Mouse (Mus musculus) forebrain, embryonic 14.5 days (tissue): ENCODE results near the gene 1190005I06Rik. TPM values are rescaled to one million over a fixed set of nuclear protein-coding genes. Genes with fewer than 3 reads are reported as not detected.

Source experiments
- ATAC-seq: fragments of 200-750 bp; cut with Nextera tagmentation; 2 replicates; pipeline ENCODE4 v1.8.0; 2017; ENCODE audit warnings: mild to moderate bottlenecking, moderate library complexity
- DNase-seq: peaks from one replicate; pipeline ENCODE4 v3.0.0-alpha.2; 2015; ENCODE audit warnings: low spot score
- H3K27ac ChIP-seq: fragments of 300-500 bp; sonication (generic); 2 replicates; pipeline ENCODE4 v1.5.1; 2014; ENCODE audit warnings: low read depth, mild to moderate bottlenecking, control low read depth, low read length, moderate library complexity
- H3K27me3 ChIP-seq: fragments of 300-500 bp; sonication (generic); replicated peaks from 2 replicates; pipeline ENCODE4 v1.6.1; 2014; ENCODE audit warnings: low read length, control low read depth, mixed read lengths; ENCODE audit not compliant: control insufficient read depth, insufficient read depth
- H3K36me3 ChIP-seq: fragments of 300-500 bp; sonication (generic); 2 replicates; pipeline ENCODE4 v1.6.1; 2014; ENCODE audit warnings: low read length, control low read depth; ENCODE audit not compliant: control insufficient read depth, insufficient read depth
- H3K4me1 ChIP-seq: fragments of 300-500 bp; sonication (generic); 2 replicates; pipeline ENCODE4 v1.6.1; 2014; ENCODE audit warnings: antibody characterized with exemption, low read length, control low read depth; ENCODE audit not compliant: control insufficient read depth, insufficient read depth
- H3K4me2 ChIP-seq: fragments of 300-500 bp; sonication (generic); 2 replicates; pipeline ENCODE4 v1.6.1; 2014; ENCODE audit warnings: mild to moderate bottlenecking, control low read depth, low read length
- H3K4me3 ChIP-seq: fragments of 300-500 bp; sonication (generic); 2 replicates; pipeline ENCODE4 v1.5.1; 2014; ENCODE audit warnings: low read depth, low read length, control low read depth
- H3K9ac ChIP-seq: fragments of 300-500 bp; sonication (generic); 2 replicates; pipeline ENCODE4 v1.6.1; 2014; ENCODE audit warnings: mild to moderate bottlenecking, low read length, control low read depth, moderate library complexity
- H3K9me3 ChIP-seq: fragments of 300-500 bp; sonication (generic); replicated peaks from 2 replicates; pipeline ENCODE4 v1.6.1; 2016; ENCODE audit warnings: low read length, control low read depth, mixed read lengths; ENCODE audit not compliant: control insufficient read depth
- WGBS: fragments of 180-500 bp; shearing (Covaris S2); extraction: QIAGEN DNeasy Blood & Tissue Kit; methylation state at CpG from one replicate; pipeline ENCODE4 v1.1.7; 2014; 5-methylcytosine and 5-hydroxymethylcytosine counted together
- polyA plus RNA-seq: library from polyadenylated mRNA; unstranded; fragments of >200 nt; fragmentation: Nextera tagmentation; extraction: Ambion mirVana; gene quantifications from 2 replicates; pipeline ENCODE4 v1.2.1, GENCODE M21; 2014

Gene 1190005I06Rik
- polyA plus RNA-seq, 1 experiment from 2014 or later: 7.1 TPM

DNA sequence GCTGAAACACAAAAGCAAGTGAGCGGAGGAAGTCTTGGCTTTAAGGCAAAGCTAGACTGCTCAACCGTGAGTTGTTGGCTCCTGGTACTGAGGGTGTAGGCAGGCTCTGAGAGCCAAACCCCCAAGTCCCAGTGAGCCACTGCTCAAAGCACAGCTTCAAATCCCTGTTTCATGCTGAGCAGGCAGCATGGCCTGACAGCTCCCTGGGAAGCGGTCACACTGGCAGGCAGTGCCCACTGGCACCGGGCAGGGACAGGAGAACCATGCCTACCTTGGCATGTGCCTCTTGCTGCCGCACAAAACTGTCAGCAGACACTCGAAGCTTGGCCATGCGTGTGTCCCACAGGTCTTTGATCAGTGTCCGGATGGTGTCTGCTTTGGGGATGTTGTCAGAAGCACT lies 65.6 kb downstream of the 1190005I06Rik start:
- H3K9me3 ChIP-seq: no peaks in the 10 kb centered on the region
- ATAC-seq: no peak
- 90% methylated on average over 8 of the region's 8 CpGs for WGBS

DNA sequence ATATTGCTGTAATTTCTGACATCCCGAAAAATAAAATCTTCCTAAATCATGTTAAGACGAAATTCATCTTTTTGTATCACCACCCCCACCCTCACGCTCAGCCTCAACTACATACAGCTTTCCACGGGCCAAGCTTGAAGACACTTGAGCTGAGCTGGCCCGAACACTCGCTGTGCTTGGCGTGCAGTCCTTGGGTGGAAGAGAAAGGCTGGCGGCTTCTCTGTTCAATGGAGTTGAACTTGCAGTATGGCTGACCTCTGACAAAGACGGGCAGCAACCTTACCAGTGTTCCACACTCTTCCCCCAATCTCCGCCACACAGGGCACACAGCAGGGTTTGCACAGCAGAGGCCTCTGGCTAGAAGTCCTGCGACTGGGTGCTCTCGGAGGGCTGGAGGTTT lies 66.1 kb downstream of the 1190005I06Rik start:
- H3K27me3 ChIP-seq: no peaks in the 10 kb centered on the region
- no peak overlapping the region for H3K4me3 ChIP-seq
- ATAC-seq (no peak), DNase-seq (no peak)
- no peak overlapping the region for H3K9ac ChIP-seq
- H3K4me2 ChIP-seq: no peak overlapping the region
- WGBS: 92% methylated on average over 12 of the region's 12 CpGs
- peaks cover 65% of the 10 kb centered on the region for H3K36me3 ChIP-seq
- H3K9me3 ChIP-seq: no peaks in the 10 kb centered on the region
- H3K27ac ChIP-seq: no peak overlapping the region
- H3K4me1 ChIP-seq: no peaks in the 10 kb centered on the region

More for the DNA sequence above, 65.6 kb downstream of the 1190005I06Rik start:
- no peak overlapping the region for H3K27ac ChIP-seq
- no peak overlapping the region for H3K4me3 ChIP-seq
- no peaks in the 10 kb centered on the region for H3K27me3 ChIP-seq
- H3K4me1 ChIP-seq: no peaks in the 10 kb centered on the region
- no peak for DNase-seq
- H3K4me2 ChIP-seq: no peak overlapping the region
- peaks cover 60% of the 10 kb centered on the region for H3K36me3 ChIP-seq
- H3K9ac ChIP-seq: no peak overlapping the region

DNA sequence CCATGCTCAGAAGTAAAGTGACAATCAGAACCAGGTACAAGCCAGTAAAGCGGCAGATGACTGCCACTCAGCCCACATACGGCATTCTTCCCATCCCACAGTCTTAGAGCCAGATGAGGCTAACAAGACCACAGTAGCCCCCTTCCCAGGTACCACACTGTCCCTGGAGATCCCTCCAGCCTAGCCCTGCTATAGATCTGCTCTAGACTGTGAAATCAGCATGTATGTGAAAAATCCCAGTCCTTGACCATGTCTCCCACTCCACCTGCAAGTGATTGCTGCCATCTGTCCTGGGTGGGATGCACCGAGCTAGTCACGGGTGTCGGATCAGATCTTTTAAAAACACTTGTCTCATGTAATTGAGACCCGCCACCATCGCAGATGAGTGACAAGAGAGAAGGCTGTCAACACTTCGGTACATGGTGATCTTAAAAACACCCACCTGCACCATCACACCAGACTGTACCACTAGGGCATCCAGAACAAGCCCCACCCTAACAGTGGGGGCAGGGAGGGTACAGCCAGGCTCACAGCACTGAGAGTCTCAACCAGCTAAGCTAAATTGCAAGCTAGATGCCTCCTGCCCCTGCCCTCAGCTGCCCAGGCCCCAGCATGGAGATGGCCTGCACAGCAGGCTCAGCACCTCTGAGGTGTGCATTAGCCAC lies 67.0 kb downstream of the 1190005I06Rik start:
- H3K4me2 ChIP-seq: no peak overlapping the region
- no peaks in the 10 kb centered on the region for H3K9me3 ChIP-seq
- no peak overlapping the region for H3K27ac ChIP-seq
- H3K9ac ChIP-seq: no peak overlapping the region
- no peak for ATAC-seq
- DNase-seq: no peak
- H3K36me3 ChIP-seq: peaks cover 74% of the 10 kb centered on the region
- H3K4me1 ChIP-seq: no peaks in the 10 kb centered on the region
- no peak overlapping the region for H3K4me3 ChIP-seq
- 87% methylated on average over 8 of the region's 8 CpGs for WGBS
- H3K27me3 ChIP-seq: no peaks in the 10 kb centered on the region

DNA sequence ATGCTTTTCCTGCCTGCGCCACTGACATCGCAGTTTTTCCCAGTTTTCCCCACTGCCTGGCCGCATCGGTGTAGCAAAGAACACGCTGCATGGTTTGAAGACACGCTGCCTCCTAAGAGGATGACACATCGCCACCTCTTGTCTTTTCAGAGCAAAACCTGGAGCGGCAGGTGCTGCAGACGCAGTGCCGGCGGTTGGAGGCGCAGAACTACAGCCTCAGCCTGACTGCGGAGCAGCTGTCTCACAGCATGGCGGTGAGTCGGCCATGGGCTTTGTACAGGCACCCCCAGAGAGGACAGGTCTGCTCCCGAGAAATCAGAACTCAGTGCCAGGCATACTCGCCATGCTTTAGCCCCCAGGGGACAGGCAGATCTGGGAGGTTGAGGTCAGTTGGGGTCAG lies 69.6 kb downstream of the 1190005I06Rik start:
- no peaks in the 10 kb centered on the region for H3K9me3 ChIP-seq
- H3K27ac ChIP-seq: no peak overlapping the region
- no peaks in the 10 kb centered on the region for H3K4me1 ChIP-seq
- ATAC-seq: no peak
- H3K36me3 ChIP-seq: peaks cover 96% of the 10 kb centered on the region
- H3K4me3 ChIP-seq: no peak overlapping the region
- no peak overlapping the region for H3K9ac ChIP-seq
- WGBS: 88% methylated on average over 17 of the region's 17 CpGs
- H3K27me3 ChIP-seq: no peaks in the 10 kb centered on the region
- no peak for DNase-seq
- H3K4me2 ChIP-seq: no peak overlapping the region

DNA sequence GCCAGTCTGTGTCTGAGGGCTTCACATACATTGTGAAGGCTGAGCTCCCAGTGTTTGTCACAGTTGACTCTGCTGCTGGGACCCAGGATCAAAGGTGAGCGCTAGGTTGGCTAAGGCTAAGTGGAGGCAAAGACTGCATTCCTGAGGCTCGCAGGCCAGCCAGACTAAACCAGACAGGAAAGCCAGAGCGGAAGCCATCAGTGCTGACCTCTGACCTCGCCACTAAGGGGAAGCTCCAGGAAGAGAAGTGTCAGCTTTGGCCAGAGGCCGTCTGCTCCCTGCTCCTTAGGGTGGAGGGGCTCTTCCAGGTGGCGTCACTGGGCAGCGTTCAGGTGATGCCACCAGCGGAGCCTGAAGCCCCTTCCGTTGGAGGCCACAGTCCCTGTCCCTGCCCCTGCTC lies 71.6 kb downstream of the 1190005I06Rik start:
- Histone ChIP-seq H3K36me3 (peaks cover 100% of the 10 kb centered on the region), H3K27ac (no peak overlapping the region)
- no peak for ATAC-seq

DNA sequence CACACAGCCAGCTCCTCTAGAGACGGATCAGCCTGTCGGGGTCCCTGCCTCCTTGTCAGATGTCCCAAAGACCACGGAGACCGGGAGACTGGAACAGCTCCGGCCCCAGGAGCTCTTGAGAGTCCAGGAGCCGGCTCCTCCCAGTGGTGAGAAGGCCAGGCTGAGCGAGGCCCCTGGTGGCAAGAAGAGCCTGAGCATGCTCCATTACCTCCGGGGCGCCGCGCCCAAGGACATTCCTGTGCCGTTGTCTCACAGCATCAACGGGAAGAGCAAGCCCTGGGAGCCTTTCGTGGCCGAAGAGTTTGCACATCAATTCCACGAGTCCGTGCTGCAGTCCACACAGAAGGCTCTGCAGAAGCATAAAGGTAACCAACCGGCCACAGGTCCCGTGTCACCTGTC lies 72.5 kb downstream of the 1190005I06Rik start:
- 78% methylated on average over 19 of the region's 19 CpGs for WGBS
- Histone ChIP-seq H3K4me2 (no peak overlapping the region), H3K9ac (no peak overlapping the region), H3K27ac (no peak overlapping the region), H3K36me3 (peaks cover 100% of the 10 kb centered on the region), H3K27me3 (no peaks in the 10 kb centered on the region), H3K4me3 (no peak overlapping the region), H3K4me1 (no peaks in the 10 kb centered on the region), H3K9me3 (no peaks in the 10 kb centered on the region)
- no peak for DNase-seq
- ATAC-seq: no peak

More for the DNA sequence above, 71.6 kb downstream of the 1190005I06Rik start:
- no peak for DNase-seq
- Histone ChIP-seq H3K27me3 (no peaks in the 10 kb centered on the region), H3K9ac (no peak overlapping the region), H3K4me2 (no peak overlapping the region), H3K4me1 (no peaks in the 10 kb centered on the region), H3K9me3 (no peaks in the 10 kb centered on the region), H3K4me3 (no peak overlapping the region)
- 84% methylated on average over 9 of the region's 9 CpGs for WGBS

DNA sequence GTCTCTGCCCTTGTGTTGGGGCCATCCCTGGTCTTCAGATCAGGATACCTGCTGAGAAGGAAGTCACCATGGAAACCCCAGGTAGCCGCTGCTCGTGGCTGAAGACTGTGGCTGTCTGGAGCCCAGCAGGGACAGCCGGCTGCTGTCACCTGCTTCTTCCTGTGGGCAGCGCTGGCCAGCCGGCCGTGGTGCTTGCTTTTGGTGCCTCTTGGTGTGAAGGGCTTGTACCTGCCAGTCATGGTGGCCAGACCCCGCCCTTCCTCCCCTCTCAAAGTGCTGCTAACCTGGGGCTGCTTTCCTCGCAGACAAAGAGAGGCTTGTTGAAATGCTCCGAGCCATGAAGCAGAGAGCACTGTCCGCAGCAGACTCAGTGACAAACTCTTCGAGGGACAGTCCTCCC lies 73.6 kb downstream of the 1190005I06Rik start:
- no peak overlapping the region for H3K4me2 ChIP-seq
- H3K4me3 ChIP-seq: no peak overlapping the region
- no peaks in the 10 kb centered on the region for H3K9me3 ChIP-seq
- WGBS: 64% methylated on average over 11 of the region's 11 CpGs
- no peak overlapping the region for H3K9ac ChIP-seq
- ATAC-seq (no peak), DNase-seq (no peak)
- peaks cover 100% of the 10 kb centered on the region for H3K36me3 ChIP-seq
- H3K27ac ChIP-seq: no peak overlapping the region
- H3K27me3 ChIP-seq: no peaks in the 10 kb centered on the region
- H3K4me1 ChIP-seq: no peaks in the 10 kb centered on the region

DNA sequence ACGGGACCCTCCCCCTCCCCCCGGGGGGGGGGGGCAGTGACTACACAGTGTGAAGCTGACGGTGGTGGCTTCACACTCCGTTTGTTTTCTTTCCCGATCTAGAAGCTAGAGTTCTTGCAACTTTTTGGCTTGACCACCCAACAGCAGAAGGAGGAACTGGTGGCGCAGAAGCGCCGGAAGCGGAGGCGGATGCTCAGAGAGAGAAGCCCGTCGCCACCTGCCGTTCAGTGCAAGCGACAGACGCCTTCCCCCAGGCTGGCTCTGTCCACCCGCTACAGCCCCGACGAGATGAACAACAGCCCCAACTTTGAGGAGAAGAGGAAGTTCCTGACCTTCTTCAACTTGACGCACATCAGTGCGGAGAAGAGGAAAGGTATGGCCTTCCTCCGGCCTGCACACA lies 74.9 kb downstream of the 1190005I06Rik start:
- no peak for DNase-seq
- Histone ChIP-seq H3K27ac (no peak overlapping the region), H3K36me3 (peaks cover 100% of the 10 kb centered on the region), H3K9me3 (no peaks in the 10 kb centered on the region), H3K4me3 (no peak overlapping the region), H3K4me1 (no peaks in the 10 kb centered on the region), H3K9ac (no peak overlapping the region), H3K4me2 (no peak overlapping the region), H3K27me3 (no peaks in the 10 kb centered on the region)
- ATAC-seq: no peak
- whole genome bisulfite sequencing: 83% methylated on average over 21 of the region's 21 CpGs

DNA sequence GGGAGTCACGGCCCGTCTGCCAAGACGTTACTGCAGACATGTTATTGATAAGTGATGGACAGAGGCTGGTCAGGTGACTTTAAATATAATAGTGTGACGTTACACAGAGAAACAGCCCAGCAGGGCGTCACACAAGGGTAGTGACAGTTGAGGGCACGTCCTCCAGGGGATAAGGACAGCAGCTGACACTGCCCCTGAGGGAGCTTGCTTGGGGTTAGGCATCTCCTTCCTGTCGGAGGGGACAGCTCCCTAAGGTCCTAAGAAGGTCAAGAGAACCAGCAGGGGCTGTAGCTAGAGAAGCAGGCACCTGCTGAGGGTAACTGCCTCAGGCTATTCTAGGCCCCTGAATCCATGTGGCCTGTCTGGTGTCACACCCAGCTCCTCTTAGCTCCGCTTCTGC lies 75.9 kb downstream of the 1190005I06Rik start:
- no peak overlapping the region for H3K4me3 ChIP-seq
- WGBS: 86% methylated on average over 8 of the region's 8 CpGs
- no peak for DNase-seq
- peaks cover 5% of the 10 kb centered on the region; the same call in 1 of the 2 replicates for H3K4me1 ChIP-seq
- ATAC-seq: no peak
- H3K4me2 ChIP-seq: no peak overlapping the region
- H3K27ac ChIP-seq: no peak overlapping the region
- no peak overlapping the region for H3K9ac ChIP-seq
- peaks cover 100% of the 10 kb centered on the region for H3K36me3 ChIP-seq
- H3K9me3 ChIP-seq: no peaks in the 10 kb centered on the region
- H3K27me3 ChIP-seq: no peaks in the 10 kb centered on the region
